Mouse (Mus musculus): ENCODE results near the gene Sik3. TPM values are rescaled to one million over a fixed set of nuclear protein-coding genes. Genes with fewer than 3 reads are reported as not detected.

Sik3 gene
- polyA plus RNA-seq, 1 experiment: 13.7 TPM

- Histone ChIP-seq H3K36me3 (ENCODE audit: control insufficient read depth, insufficient read depth, low read length) (no peaks in the 10 kb centered on the region), H3K4me3 (ENCODE audit: extremely low read depth, insufficient read depth, insufficient read length) (no peak overlapping the region), H3K27ac (ENCODE audit: insufficient read depth, low read length) (peak overlapping the region; percentile 7; the same call in 1 of the 2 replicates), H3K27me3 (ENCODE audit: control insufficient read depth, insufficient read depth, low read length) (no peaks in the 10 kb centered on the region), H3K4me1 (ENCODE audit: control insufficient read depth, insufficient read depth, insufficient read length) (peaks cover 12% of the 10 kb centered on the region; the same call in 1 of the 2 replicates)
- no peak for TF ChIP-seq POLR2A (IDR thresholded peaks at IDR 0.05; ENCODE audit: low read depth, low read length)
- TF ChIP-seq CTCF (IDR thresholded peaks at IDR 0.05; ENCODE audit: extremely low read depth, insufficient read depth, insufficient read length, insufficient replicate concordance): no peak
- DNase-seq (ENCODE audit: low read depth in 1 of 2, low spot score in 2 of 2): peak in 1 of 2 experiments; percentile 15
- WGBS: 50% methylated on average over 5 of the region's 5 CpGs
Measured at GRCm38 (mm10) chr9:46149392-46149791, 136.8 kb downstream of the Sik3 start.

- Histone ChIP-seq H3K27me3 (ENCODE audit: control insufficient read depth, insufficient read depth, low read length) (no peaks in the 10 kb centered on the region), H3K4me3 (ENCODE audit: extremely low read depth, insufficient read depth, insufficient read length) (no peak overlapping the region), H3K27ac (ENCODE audit: insufficient read depth, low read length) (peak overlapping the region; percentile 45), H3K36me3 (ENCODE audit: control insufficient read depth, insufficient read depth, low read length) (no peaks in the 10 kb centered on the region), H3K4me1 (ENCODE audit: control insufficient read depth, insufficient read depth, insufficient read length) (peaks cover 10% of the 10 kb centered on the region; the same call in 1 of the 2 replicates)
- TF ChIP-seq POLR2A (IDR thresholded peaks at IDR 0.05; ENCODE audit: low read depth, low read length) (no peak), CTCF (IDR thresholded peaks at IDR 0.05; ENCODE audit: extremely low read depth, insufficient read depth, insufficient read length, insufficient replicate concordance) (no peak)
- WGBS: 20% methylated on average over 7 of the region's 7 CpGs
- DNase-seq (ENCODE audit: low read depth in 1 of 2, low spot score in 2 of 2): no peak
Measured at GRCm38 (mm10) chr9:46150116-46150515, 137.5 kb downstream of the Sik3 start.

GRCm38 (mm10) chr9:46150890-46151703 lies 138.5 kb downstream of the Sik3 start:
- no peak for TF ChIP-seq CTCF (IDR thresholded peaks at IDR 0.05; ENCODE audit: extremely low read depth, insufficient read depth, insufficient read length, insufficient replicate concordance)
- TF ChIP-seq POLR2A (IDR thresholded peaks at IDR 0.05; ENCODE audit: low read depth, low read length): no peak
- H3K4me1 ChIP-seq (ENCODE audit: control insufficient read depth, insufficient read depth, insufficient read length): peaks cover 10% of the 10 kb centered on the region; the same call in 1 of the 2 replicates
- H3K27ac ChIP-seq (ENCODE audit: insufficient read depth, low read length): peak overlapping the region; percentile 46
- H3K36me3 ChIP-seq (ENCODE audit: control insufficient read depth, insufficient read depth, low read length): 0 out of 2 replicates have a peak, but pooled peaks cover 1% of the 10 kb centered on the region
- no peak overlapping the region for H3K4me3 ChIP-seq (ENCODE audit: extremely low read depth, insufficient read depth, insufficient read length)
- no peak for DNase-seq (ENCODE audit: low read depth in 1 of 2, low spot score in 2 of 2)
- 29% methylated on average over 2 of the region's 2 CpGs for WGBS
- no peaks in the 10 kb centered on the region for H3K27me3 ChIP-seq (ENCODE audit: control insufficient read depth, insufficient read depth, low read length)

- no peak for DNase-seq (ENCODE audit: low read depth in 1 of 2, low spot score in 2 of 2)
- Histone ChIP-seq H3K27me3 (ENCODE audit: control insufficient read depth, insufficient read depth, low read length) (no peaks in the 10 kb centered on the region), H3K36me3 (ENCODE audit: control insufficient read depth, insufficient read depth, low read length) (0 out of 2 replicates have a peak, but pooled peaks cover 1% of the 10 kb centered on the region), H3K4me1 (ENCODE audit: control insufficient read depth, insufficient read depth, insufficient read length) (peaks cover 10% of the 10 kb centered on the region; the same call in 1 of the 2 replicates), H3K27ac (ENCODE audit: insufficient read depth, low read length) (no peak overlapping the region), H3K4me3 (ENCODE audit: extremely low read depth, insufficient read depth, insufficient read length) (no peak overlapping the region)
- no peak for TF ChIP-seq CTCF (IDR thresholded peaks at IDR 0.05; ENCODE audit: extremely low read depth, insufficient read depth, insufficient read length, insufficient replicate concordance)
- TF ChIP-seq POLR2A (IDR thresholded peaks at IDR 0.05; ENCODE audit: low read depth, low read length): no peak
- WGBS: 72% methylated on average over 6 of the region's 6 CpGs
Measured at GRCm38 (mm10) chr9:46151704-46152040, 139.1 kb downstream of the Sik3 start.

- H3K36me3 ChIP-seq (ENCODE audit: control insufficient read depth, insufficient read depth, low read length): peaks cover 1% of the 10 kb centered on the region; the same call in 1 of the 2 replicates
- no peak overlapping the region for H3K4me3 ChIP-seq (ENCODE audit: extremely low read depth, insufficient read depth, insufficient read length)
- no peaks in the 10 kb centered on the region for H3K27me3 ChIP-seq (ENCODE audit: control insufficient read depth, insufficient read depth, low read length)
- H3K4me1 ChIP-seq (ENCODE audit: control insufficient read depth, insufficient read depth, insufficient read length): peaks cover 10% of the 10 kb centered on the region; the same call in 1 of the 2 replicates
- TF ChIP-seq CTCF (IDR thresholded peaks at IDR 0.05; ENCODE audit: extremely low read depth, insufficient read depth, insufficient read length, insufficient replicate concordance): no peak
- WGBS: 90% methylated on average over 8 of the region's 8 CpGs
- H3K27ac ChIP-seq (ENCODE audit: insufficient read depth, low read length): no peak overlapping the region
- DNase-seq (ENCODE audit: low read depth in 1 of 2, low spot score in 2 of 2): no peak
Measured at GRCm38 (mm10) chr9:46152067-46153015, 139.7 kb downstream of the Sik3 start.

GRCm38 (mm10) chr9:46154469-46154868 lies 141.8 kb downstream of the Sik3 start:
- Histone ChIP-seq H3K27ac (ENCODE audit: insufficient read depth, low read length) (no peak overlapping the region), H3K27me3 (ENCODE audit: control insufficient read depth, insufficient read depth, low read length) (no peaks in the 10 kb centered on the region), H3K4me1 (ENCODE audit: control insufficient read depth, insufficient read depth, insufficient read length) (peaks cover 6% of the 10 kb centered on the region; the same call in 1 of the 2 replicates), H3K36me3 (ENCODE audit: control insufficient read depth, insufficient read depth, low read length) (peaks cover 1% of the 10 kb centered on the region; the same call in 1 of the 2 replicates), H3K4me3 (ENCODE audit: extremely low read depth, insufficient read depth, insufficient read length) (no peak overlapping the region)
- no peak for DNase-seq (ENCODE audit: low read depth in 1 of 2, low spot score in 2 of 2)
- 47% methylated on average over 2 of the region's 2 CpGs for WGBS
- TF ChIP-seq CTCF (IDR thresholded peaks at IDR 0.05; ENCODE audit: extremely low read depth, insufficient read depth, insufficient read length, insufficient replicate concordance) (no peak), POLR2A (IDR thresholded peaks at IDR 0.05; ENCODE audit: low read depth, low read length) (no peak)

All from spleen, adult 2 months (tissue).